10 mouse cellular contexts compared by ENCODE assay signal in the genomic region with DNA sequence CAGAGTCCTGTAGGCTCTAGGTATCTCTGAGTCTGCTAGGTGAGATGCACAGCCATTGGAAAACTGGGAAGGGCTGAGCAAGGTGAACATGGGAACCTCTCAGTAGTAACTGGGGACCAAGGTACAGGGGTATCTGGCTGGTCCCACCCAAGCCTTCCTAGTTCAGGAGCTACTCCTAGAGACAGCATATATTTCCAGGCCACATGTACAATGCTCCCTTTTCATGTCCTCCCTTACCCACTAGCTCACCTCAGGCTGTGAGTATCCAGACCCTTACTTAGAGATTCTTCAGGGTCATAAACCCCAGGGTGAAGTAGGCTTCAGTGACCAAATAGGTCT. TPM values are rescaled to one million over a fixed set of nuclear protein-coding genes. Genes with fewer than 3 reads are reported as not detected.
DNase-seq lines count a peak whose midpoint lies in the region; ATAC-seq lines count a peak whose summit lies in the region.
"Had no signal": no experiment of that assay in that cellular context is flagged by ENCODE, and none has a peak within 500 bp of the region (broad histone marks: within the 10 kb centered on the region; RNA-seq: fewer than 3 reads in every experiment).

No protein-coding gene starts in this region.

- peaks cover 9% of the 10 kb centered on the region for H3K4me1 ChIP-seq in kidney, embryonic 15.5 days
- no peaks in the 10 kb centered on the region for H3K4me1 ChIP-seq in embryonic facial prominence, embryonic 15.5 days
- H3K4me1 ChIP-seq in intestine, embryonic 14.5 days (replicated peaks; ENCODE audit: control insufficient read depth, insufficient read depth, low read length) = 0 out of 2 replicates have a peak, but pooled peaks cover 5% of the 10 kb centered on the region
- no peaks in the 10 kb centered on the region for H3K4me1 ChIP-seq in neural tube, embryonic 14.5 days (ENCODE audit: control insufficient read depth, insufficient read depth, low read length)

- H3K27ac ChIP-seq in kidney, embryonic 15.5 days = no peak overlapping the region
- H3K27ac ChIP-seq in embryonic facial prominence, embryonic 15.5 days (replicated peaks) = no peak overlapping the region
- H3K27ac ChIP-seq in intestine, embryonic 14.5 days (ENCODE audit: low read depth) = no peak overlapping the region
- H3K27ac ChIP-seq in neural tube, embryonic 14.5 days (ENCODE audit: low read depth, low read length) = no peak overlapping the region

- no peak for DNase-seq in kidney, adult 11 months
- no peak for DNase-seq in intestine, embryonic 14.5 days (ENCODE audit: low spot score)
- DNase-seq in spleen, postnatal 14 days (ENCODE audit: low spot score in 2 of 2) = no peak
- no peak for DNase-seq in spleen, postnatal 4 days (ENCODE audit: low spot score in 2 of 2)
- DNase-seq in left cerebral cortex, postnatal 36 days (ENCODE audit: low spot score in 2 of 2) = no peak
- DNase-seq: lung, postnatal 14 days had no signal

- peak overlapping the region; percentile 46 for H3K4me3 ChIP-seq in kidney, embryonic 15.5 days (replicated peaks)
- peak overlapping the region; percentile 36 for H3K4me3 ChIP-seq in embryonic facial prominence, embryonic 15.5 days (replicated peaks)
- H3K4me3 ChIP-seq in intestine, embryonic 14.5 days (ENCODE audit: low read depth, low read length) = 0 out of 2 replicates have a peak overlapping the region, but pooled peaks have one; percentile 35
- peak overlapping the region; percentile 42 for H3K4me3 ChIP-seq in neural tube, embryonic 14.5 days (ENCODE audit: low read depth, low read length)

- no peak for ATAC-seq in kidney, embryonic 15.5 days (replicated peaks; ENCODE audit: low FRiP score)
- ATAC-seq in embryonic facial prominence, embryonic 15.5 days (ENCODE audit: insufficient number of reproducible peaks, low FRiP score, low TSS enrichment, low read depth) = no peak
- ATAC-seq in intestine, embryonic 14.5 days (replicated peaks; ENCODE audit: low FRiP score, low TSS enrichment, low read depth) = no peak
- 0 out of 2 replicates have a peak, but pooled peaks have one; percentile 12 for ATAC-seq in neural tube, embryonic 14.5 days (ENCODE audit: low read depth)

- H3K9ac ChIP-seq in kidney, embryonic 15.5 days = 0 out of 2 replicates have a peak overlapping the region, but pooled peaks have one; percentile 55
- no peak overlapping the region for H3K9ac ChIP-seq in embryonic facial prominence, embryonic 15.5 days
- H3K9ac ChIP-seq in intestine, embryonic 14.5 days (ENCODE audit: low read length) = no peak overlapping the region; the same call in 1 of the 2 replicates
- H3K9ac ChIP-seq in neural tube, embryonic 14.5 days (replicated peaks; ENCODE audit: low read depth, low read length) = peak overlapping the region; percentile 32

- no peaks in the 10 kb centered on the region for H3K9me3 ChIP-seq in kidney, embryonic 15.5 days (replicated peaks)
- H3K9me3 ChIP-seq in embryonic facial prominence, embryonic 15.5 days (replicated peaks) = no peaks in the 10 kb centered on the region
- H3K9me3 ChIP-seq in intestine, embryonic 14.5 days (ENCODE audit: control insufficient read depth, low read length) = no peaks in the 10 kb centered on the region
- H3K9me3 ChIP-seq in neural tube, embryonic 14.5 days (ENCODE audit: control insufficient read depth, low read length) = no peaks in the 10 kb centered on the region
- H3K9me3 ChIP-seq: G1E had no signal

- intact Hi-C loops in left cerebral cortex, postnatal 36 days (cut with DNase I) = no loop called here

- H3K27me3 ChIP-seq in kidney, embryonic 15.5 days = no peaks in the 10 kb centered on the region
- H3K27me3 ChIP-seq in embryonic facial prominence, embryonic 15.5 days = peaks cover 6% of the 10 kb centered on the region; the same call in 1 of the 2 replicates
- peaks cover 6% of the 10 kb centered on the region; the same call in 1 of the 2 replicates for H3K27me3 ChIP-seq in intestine, embryonic 14.5 days (replicated peaks; ENCODE audit: control insufficient read depth, insufficient read depth, low read length)
- H3K27me3 ChIP-seq in neural tube, embryonic 14.5 days (ENCODE audit: control insufficient read depth, insufficient read depth, low read length) = no peaks in the 10 kb centered on the region

- peak overlapping the region; percentile 86 for H3K4me2 ChIP-seq in kidney, embryonic 15.5 days
- peak overlapping the region; percentile 61 for H3K4me2 ChIP-seq in embryonic facial prominence, embryonic 15.5 days (replicated peaks)
- peak overlapping the region; percentile 85 for H3K4me2 ChIP-seq in intestine, embryonic 14.5 days (ENCODE audit: low read length)
- peak overlapping the region; percentile 68 for H3K4me2 ChIP-seq in neural tube, embryonic 14.5 days (ENCODE audit: low read depth, low read length)

- H3K36me3 ChIP-seq in kidney, embryonic 15.5 days = no peaks in the 10 kb centered on the region
- H3K36me3 ChIP-seq in embryonic facial prominence, embryonic 15.5 days = no peaks in the 10 kb centered on the region
- no peaks in the 10 kb centered on the region for H3K36me3 ChIP-seq in intestine, embryonic 14.5 days (ENCODE audit: control insufficient read depth, insufficient read depth, low read length)
- H3K36me3 ChIP-seq in neural tube, embryonic 14.5 days (ENCODE audit: control insufficient read depth, insufficient read depth, low read length) = no peaks in the 10 kb centered on the region
- H3K36me3 ChIP-seq: G1E had no signal

RNA-seq across cellular contexts. Expression of a gene that starts 0.6 kb away (rescaled TPM):
- polyA plus RNA-seq in kidney, embryonic 15.5 days (2015; fragmentation: Nextera tagmentation; extraction: Ambion mirVana) = 3.0 and 3.8 TPM in 2 replicates
- 6.4 and 7.0 TPM in 2 replicates for polyA plus RNA-seq in embryonic facial prominence, embryonic 15.5 days (2015; fragmentation: Nextera tagmentation; extraction: Ambion mirVana)
- polyA plus RNA-seq in intestine, embryonic 14.5 days (2014; fragmentation: Nextera tagmentation; extraction: Ambion mirVana) = 4.6 and 4.7 TPM in 2 replicates
- polyA plus RNA-seq in neural tube, embryonic 14.5 days (2014; fragmentation: Nextera tagmentation; extraction: Ambion mirVana) = 24.7 and 29.8 TPM in 2 replicates
- 10 to 100 TPM; 19.6 to 20.1 TPM for total RNA-seq in left cerebral cortex, postnatal 36 days (2021)

Comparison
In these comparisons a context has a peak if more than half of its experiments do, and no peak if none do; other contexts are left out.
1. H3K9ac ChIP-seq: peak in kidney, embryonic 15.5 days (single experiment) and neural tube, embryonic 14.5 days (single experiment); none in embryonic facial prominence, embryonic 15.5 days (single experiment) and intestine, embryonic 14.5 days (single experiment).
2. Peak in every context shown above with its lines, with median percentiles within 50 percentile points of each other: H3K4me2 ChIP-seq and H3K4me3 ChIP-seq.